Mouse (Mus musculus): ENCODE measurements around the gene Golt1b. TPM values are rescaled to one million over a fixed set of nuclear protein-coding genes. Genes with fewer than 3 reads are reported as not detected.

Gene Golt1b
- 43.8 and 57.1 TPM in 2 replicates for polyA plus RNA-seq (2015; fragmentation: Nextera tagmentation; extraction: Ambion mirVana)

DNA sequence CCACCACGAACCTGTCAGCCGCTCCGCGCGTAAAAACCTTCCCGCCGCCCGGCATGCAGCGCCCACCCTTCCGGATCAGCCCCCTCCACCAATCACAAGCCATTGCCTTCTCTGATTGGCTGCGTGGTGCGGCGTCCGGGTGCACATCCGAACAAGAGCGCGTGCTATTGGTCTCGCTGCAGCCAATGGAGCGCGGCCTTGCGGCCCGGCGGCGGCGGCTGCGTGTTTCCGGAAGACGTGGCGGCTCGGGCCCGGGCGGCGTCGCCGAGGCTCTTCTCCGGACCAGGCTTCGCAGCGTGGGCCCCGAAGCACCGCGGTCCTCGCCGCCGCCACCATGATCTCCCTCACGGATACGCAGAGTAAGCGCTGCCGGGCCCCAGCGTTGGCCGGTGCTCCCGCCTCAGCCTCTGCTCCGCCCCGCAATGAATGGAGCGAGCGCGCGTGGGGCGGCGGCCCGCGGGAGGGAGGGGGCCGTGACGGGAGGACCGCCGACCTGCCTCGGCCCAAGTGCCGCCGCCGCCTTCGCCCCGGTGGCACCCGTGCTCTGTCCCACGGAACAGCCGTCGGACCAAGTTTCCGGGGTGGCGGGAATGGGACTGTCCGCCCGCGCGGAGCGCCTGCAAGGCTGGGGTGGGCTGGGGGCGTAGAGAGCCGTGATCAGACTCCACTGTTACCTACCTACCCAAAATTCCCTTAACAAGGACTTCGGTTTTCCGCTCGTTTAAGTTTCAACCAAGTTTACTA, at the start of gene Golt1b, which contains the start of gene Recql:
Gene Golt1b (plus strand): TSS at position 211 of the 744 bp plus-strand sequence.
Gene Recql (minus strand): TSS at position 77 of the 744 bp plus-strand sequence.

DNA sequence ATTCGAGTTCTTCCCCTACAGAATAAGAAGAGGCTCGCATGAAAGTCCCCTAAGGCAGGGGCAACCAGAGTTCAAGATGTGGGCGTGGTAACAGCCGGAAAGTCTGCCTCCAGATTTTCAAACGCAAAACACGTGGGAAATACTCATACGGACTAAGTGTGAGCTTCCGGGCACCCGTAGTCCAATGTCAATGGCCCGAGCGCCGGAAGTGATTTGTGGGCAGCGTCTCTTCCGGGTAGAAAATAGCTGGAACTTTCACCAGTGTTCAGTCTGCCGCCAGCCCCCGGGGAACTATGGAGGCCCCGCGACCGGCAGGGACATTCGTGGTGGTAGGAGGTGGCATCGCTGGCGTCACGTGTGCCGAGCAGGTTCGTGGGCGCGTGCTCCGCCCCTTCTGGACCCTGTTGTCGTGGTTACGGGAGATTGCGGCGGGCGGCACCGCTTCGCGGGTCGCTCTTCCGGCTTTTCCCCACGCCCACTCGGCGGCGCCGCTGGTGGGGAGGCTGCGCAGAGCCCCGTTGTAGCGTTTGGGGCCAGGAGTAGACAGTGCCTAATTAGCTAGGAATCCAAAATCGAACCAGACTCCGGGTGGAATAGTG, 41.5 kb upstream of the Golt1b start, which contains the start of gene Pyroxd1:
Gene Pyroxd1 (plus strand): TSS at position 215 of the 599 bp plus-strand sequence.

DNA sequence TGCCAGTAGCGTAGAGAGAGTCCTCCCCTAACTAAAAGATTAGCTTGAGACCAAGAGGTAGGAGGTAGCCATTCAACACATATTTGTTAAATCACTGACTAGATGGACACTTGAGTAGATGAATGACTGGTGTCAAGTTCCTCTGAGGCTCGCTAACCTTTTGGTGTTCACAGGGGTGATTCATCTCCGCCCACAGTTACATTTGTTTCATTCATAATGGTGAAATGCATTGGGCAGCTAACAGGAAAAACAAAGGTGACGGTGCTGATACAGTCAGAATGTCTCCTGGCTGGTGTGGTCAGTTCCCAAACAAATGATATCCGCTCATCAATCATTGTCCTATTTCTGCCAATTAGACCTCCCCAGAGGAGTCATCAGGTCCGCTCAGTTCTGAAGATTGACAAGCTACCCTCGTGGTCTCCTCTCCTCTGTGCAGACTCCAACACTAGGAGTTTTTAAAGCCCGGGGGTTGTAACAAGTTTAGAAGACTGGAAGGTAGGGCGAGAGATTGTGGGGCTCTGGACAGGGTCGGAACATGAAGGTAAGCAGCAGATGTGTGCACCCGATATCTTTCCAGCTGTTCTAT, 26.0 kb downstream of the Golt1b start, which contains the start of gene Spx:
Gene Spx (plus strand): TSS at position 536 of the 586 bp plus-strand sequence.

Other genes starting within 250 kb of the Golt1b start
- gene Slco1a6, start 178.7 kb upstream of the Golt1b start, polyA plus RNA-seq (2015; fragmentation: Nextera tagmentation; extraction: Ambion mirVana) = 0.55 and 0.73 TPM in 2 replicates
- gene Iapp, start 88.8 kb upstream of the Golt1b start, polyA plus RNA-seq (2015; fragmentation: Nextera tagmentation; extraction: Ambion mirVana) = not detected in 2 replicates
- not detected in 2 replicates for gene Slco1a5, start 64.2 kb upstream of the Golt1b start, polyA plus RNA-seq (2015; fragmentation: Nextera tagmentation; extraction: Ambion mirVana)
- 9.5 and 13.5 TPM in 2 replicates for gene Pyroxd1, start 41.6 kb upstream of the Golt1b start, polyA plus RNA-seq (2015; fragmentation: Nextera tagmentation; extraction: Ambion mirVana)
- 5.4 and 7.4 TPM in 2 replicates for gene Recql, start 134 bp upstream of the Golt1b start, polyA plus RNA-seq (2015; fragmentation: Nextera tagmentation; extraction: Ambion mirVana)
- 0.13 and 0.17 TPM in 2 replicates for gene Spx, start 26.2 kb downstream of the Golt1b start, polyA plus RNA-seq (2015; fragmentation: Nextera tagmentation; extraction: Ambion mirVana)
- gene Gys2, start 85.9 kb downstream of the Golt1b start, polyA plus RNA-seq (2015; fragmentation: Nextera tagmentation; extraction: Ambion mirVana) = 0.17 TPM in 1 of 2 replicates, not detected in the other
- gene Ldhb, start 120.7 kb downstream of the Golt1b start, polyA plus RNA-seq (2015; fragmentation: Nextera tagmentation; extraction: Ambion mirVana) = 195 and 214 TPM in 2 replicates
- gene Kcnj8, start 184.4 kb downstream of the Golt1b start, polyA plus RNA-seq (2015; fragmentation: Nextera tagmentation; extraction: Ambion mirVana) = 23.6 and 30.3 TPM in 2 replicates

Data from skeletal muscle tissue, postnatal 0 days (tissue).